Mouse (Mus musculus) embryonic fibroblast, embryonic 13.5 days (primary cell): ENCODE measurements around the gene Mlycd.

ENCODE experiments used
- CTCF ChIP-seq: IDR thresholded peaks from 2 replicates; pipeline ENCODE4 v1.5.1; 2011; ENCODE audit warnings: mild to moderate bottlenecking, control low read depth, low read length, moderate library complexity, borderline replicate concordance; ENCODE audit not compliant: insufficient read depth
- POLR2A ChIP-seq: IDR thresholded peaks from 2 replicates; pipeline ENCODE4 v1.6.1; 2011; ENCODE audit warnings: low read depth, mild to moderate bottlenecking, control low read depth, low read length, moderate library complexity

DNA sequence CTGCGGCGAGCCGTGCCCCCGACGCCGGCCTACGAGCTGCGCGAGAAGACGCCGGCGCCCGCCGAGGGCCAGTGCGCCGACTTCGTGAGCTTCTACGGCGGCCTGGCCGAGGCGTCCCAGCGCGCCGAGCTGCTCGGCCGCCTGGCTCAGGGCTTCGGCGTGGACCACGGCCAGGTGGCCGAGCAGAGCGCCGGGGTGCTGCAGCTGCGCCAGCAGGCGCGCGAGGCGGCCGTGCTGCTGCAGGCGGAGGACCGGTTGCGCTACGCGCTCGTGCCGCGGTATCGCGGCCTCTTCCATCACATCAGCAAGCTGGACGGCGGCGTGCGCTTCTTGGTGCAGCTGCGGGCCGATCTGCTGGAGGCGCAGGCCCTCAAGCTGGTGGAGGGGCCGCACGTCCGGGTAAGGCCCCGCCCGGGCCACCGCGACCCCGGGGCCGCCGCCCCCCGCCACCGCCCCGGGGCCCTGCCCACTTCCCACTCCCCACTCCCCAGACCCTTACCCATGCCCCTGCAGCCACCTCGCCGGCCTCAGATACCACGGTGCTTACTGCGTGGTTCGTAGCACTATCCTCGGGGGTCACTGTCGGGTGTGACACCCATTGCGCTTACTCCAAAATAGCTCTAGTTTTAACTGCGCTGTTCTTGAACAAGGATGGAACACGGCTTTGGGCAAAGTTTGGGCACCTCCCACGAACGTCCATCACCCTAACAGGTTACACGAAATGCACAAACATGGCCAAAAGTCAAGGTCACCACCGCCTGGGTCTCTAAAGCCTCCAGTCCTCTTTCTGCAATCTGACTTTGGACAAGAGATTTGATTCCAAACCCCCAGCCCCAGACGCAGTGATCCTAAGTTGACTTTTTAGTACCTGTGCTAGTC lies 633 bp downstream of the Mlycd start:
- TF ChIP-seq CTCF: no peak
- no peak for TF ChIP-seq POLR2A
